Mouse (Mus musculus): ENCODE results near the gene Rbm15. TPM values are rescaled to one million over a fixed set of nuclear protein-coding genes. Genes with fewer than 3 reads are reported as not detected.

Rbm15 gene
- polyA plus RNA-seq (2017; shearing (Covaris generic)), result 1 to 10 TPM; 5.8 to 8.6 TPM

DNA sequence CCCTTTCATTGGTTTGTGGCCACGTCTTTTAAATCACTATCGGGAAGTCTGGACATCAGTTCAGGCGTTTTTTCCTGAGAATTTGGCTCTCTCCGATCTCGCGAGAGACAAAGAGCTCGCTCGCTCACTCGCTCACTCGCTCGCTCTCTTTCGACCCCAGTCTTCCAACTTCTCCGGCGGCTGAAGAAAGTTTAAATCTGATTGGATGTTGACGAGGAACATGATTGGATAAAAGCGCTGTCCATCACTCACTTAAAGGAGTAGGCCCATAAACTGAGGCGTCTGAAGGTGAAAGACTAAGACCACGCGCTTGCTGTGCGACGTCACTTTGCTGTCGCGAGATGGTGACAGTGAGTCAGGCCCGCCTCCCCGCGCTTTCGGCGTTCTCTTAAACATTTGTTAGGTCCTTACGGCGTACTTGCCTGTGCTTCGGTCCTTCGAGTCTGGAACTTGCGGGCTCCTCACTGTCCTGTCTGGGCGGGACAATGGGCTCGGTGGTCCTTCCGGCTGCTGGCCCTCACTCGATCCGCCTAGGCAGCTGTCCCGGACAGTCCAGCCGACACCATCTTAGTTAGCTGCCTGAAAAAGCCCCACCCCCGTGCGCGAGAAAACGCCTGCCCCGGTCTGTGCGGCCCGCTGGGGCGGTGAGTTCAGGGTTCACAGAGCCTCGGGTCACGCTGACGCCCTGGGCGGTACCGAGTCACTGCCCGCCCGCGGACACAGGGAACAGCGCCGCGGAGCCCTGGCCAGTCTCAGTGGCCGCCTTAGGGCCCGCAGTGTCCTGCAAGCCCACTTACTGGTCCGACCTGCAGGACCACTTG lies at the start of gene Rbm15:
TSS of gene Rbm15 (minus strand) at position 293 of the 821 bp plus-strand sequence.

DNA sequence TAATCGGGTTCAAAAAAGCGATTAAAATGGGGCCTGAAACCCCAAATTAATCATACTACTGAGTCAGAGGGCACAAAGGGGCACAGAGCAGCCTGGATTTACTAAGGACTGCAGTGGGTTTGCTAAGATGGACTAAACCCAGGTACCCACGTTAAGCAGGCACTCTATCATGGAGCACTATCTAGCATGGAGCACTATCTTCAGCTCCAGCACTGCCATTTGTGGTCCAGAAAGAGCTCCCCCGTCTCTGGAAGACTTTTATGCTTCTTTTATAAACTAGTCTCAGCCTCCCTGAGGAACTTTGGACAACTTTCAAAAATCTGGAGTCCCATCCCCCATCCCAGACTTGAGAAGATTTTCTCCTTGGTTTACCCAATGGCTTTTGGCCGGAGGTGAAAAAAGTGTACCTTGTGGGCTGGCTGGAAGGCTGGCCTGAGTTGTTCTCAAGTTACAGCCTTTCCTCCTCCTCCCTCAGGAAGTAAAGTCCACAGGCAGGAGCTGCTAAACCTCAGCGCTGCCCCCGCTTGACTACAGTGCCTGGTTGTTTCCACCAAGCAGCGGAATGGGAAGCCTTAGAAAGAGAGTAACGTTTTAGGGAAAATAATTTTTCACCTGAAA lies 42.6 kb downstream of the Rbm15 start, which contains the start of gene Slc16a4:
TSS of gene Slc16a4 (plus strand) at position 467 of the 618 bp plus-strand sequence.

DNA sequence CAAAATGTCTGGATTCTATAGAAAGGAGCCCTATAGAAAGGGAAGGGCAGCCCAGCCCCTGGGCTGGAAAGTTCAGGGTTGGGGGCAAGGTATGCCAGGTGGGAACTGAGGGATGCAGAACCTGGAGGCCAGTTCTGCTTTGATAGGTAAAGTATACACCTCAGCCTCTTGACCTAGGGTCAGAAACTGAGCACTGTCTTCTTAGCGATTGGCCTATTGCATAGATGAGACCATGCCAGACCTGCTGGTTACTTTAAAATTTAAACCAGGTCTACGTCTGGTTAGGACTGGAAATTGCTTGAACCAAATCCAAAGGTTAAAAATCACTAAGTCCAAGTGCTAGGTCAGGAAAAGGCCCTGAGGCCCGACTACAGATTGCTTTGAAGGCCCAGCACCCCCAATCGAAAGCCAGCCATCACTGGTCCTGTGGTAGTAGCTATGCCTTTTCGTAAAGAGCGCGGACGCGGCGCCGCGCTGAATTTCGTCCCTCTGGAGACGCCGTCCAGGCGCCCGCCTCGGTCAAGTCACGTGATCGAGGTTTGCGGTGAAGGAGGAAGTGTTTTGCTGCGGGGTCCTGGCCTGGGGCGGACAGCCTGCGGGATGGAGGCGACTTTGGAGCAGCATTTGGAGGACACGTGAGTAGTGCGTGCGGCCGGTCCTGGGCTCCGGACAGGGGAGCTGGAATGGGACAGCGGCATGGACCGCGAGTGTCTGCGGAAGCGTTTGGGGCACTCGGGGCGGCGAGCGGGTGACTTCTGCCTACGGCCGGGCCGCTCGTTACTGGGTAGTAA lies 54.8 kb downstream of the Rbm15 start, which contains the start of gene Lamtor5:
TSS of gene Lamtor5 (plus strand) at position 380 of the 791 bp plus-strand sequence.

Other genes starting within 250 kb of the Rbm15 start
- 1 to 10 TPM in 1 of 2 experiments, under 1 TPM in 1; 0.11 to 1.4 TPM for gene Kcna2, start 232.5 kb downstream of the Rbm15 start, polyA plus RNA-seq (2017; shearing (Covaris generic))
- gene Kcna10, start 150.6 kb downstream of the Rbm15 start, polyA plus RNA-seq (2017; shearing (Covaris generic)), result not detected
- gene Cym, start 111.9 kb downstream of the Rbm15 start, polyA plus RNA-seq (2017; shearing (Covaris generic)), result not detected
- under 1 TPM in 1 of 2 experiments, not detected in 1; 0.16 TPM for gene A630076J17Rik, start 103.1 kb downstream of the Rbm15 start, polyA plus RNA-seq (2017; shearing (Covaris generic))
- gene Prok1, start 94.0 kb downstream of the Rbm15 start, polyA plus RNA-seq (2017; shearing (Covaris generic)), result under 1 TPM in 1 of 2 experiments, not detected in 1; 0.09 TPM
- 100 to 1,000 TPM; 226 to 286 TPM for gene Lamtor5, start 54.8 kb downstream of the Rbm15 start, polyA plus RNA-seq (2017; shearing (Covaris generic))
- gene Slc16a4, start 42.4 kb downstream of the Rbm15 start, polyA plus RNA-seq (2017; shearing (Covaris generic)), result 1 to 10 TPM in 1 of 2 experiments, under 1 TPM in 1; 0.61 to 1.4 TPM
- under 1 TPM in 1 of 2 experiments, not detected in 1; 0.07 TPM for gene Kcnc4, start 125.9 kb upstream of the Rbm15 start, polyA plus RNA-seq (2017; shearing (Covaris generic))
- gene Slc6a17, start 184.3 kb upstream of the Rbm15 start, polyA plus RNA-seq (2017; shearing (Covaris generic)), result not detected
- not detected for gene Ubl4b, start 221.4 kb upstream of the Rbm15 start, polyA plus RNA-seq (2017; shearing (Covaris generic))

Data from activated CD4-positive, CD25-positive, alpha-beta regulatory T cell (primary cell).